Mouse (Mus musculus) mature B cell (primary cell): ENCODE results near the gene Nucb1.
"Not testable (repeated sequence)": the region's sequence is repeated elsewhere in the genome, so short reads cannot be mapped to it uniquely, and the experiment has no call there.

Source experiments
- in situ Hi-C: fragments of 300-500 bp; cut with MboI; formaldehyde crosslinking; loops from 2 replicates; pipeline ENCODE4 v1.14.3; 2019

Nucb1 gene

GRCm38 (mm10) chr7:45488293-45489204 lies 21.7 kb downstream of the Nucb1 start, which contains the start of gene Dhdh:
Gene Dhdh, minus strand, starts transcription at chr7:45488805.
- in situ Hi-C loops: no loop called here

- in situ Hi-C loops: no loop called here
Observed at GRCm38 (mm10) chr7:45487861-45488292, 22.3 kb downstream of the Nucb1 start.

GRCm38 (mm10) chr7:45486761-45487415 lies 23.3 kb downstream of the Nucb1 start, which contains the start of gene Gm45808:
Gene Gm45808, minus strand, starts transcription at chr7:45486811.
- in situ Hi-C loops: no loop called here

GRCm38 (mm10) chr7:45486158-45486557 lies 24.0 kb downstream of the Nucb1 start:
- in situ Hi-C loops: no loop called here

GRCm38 (mm10) chr7:45484985-45485384 lies 25.2 kb downstream of the Nucb1 start:
- in situ Hi-C loops: not testable (repeated sequence)

GRCm38 (mm10) chr7:45482166-45482565 lies 28.0 kb downstream of the Nucb1 start:
- in situ Hi-C loops: no loop called here

GRCm38 (mm10) chr7:45481374-45481927 lies 28.8 kb downstream of the Nucb1 start, which contains the start of gene Tulp2:
Gene Tulp2, plus strand, starts transcription at chr7:45481877.
- in situ Hi-C loops: no loop called here

GRCm38 (mm10) chr7:45480310-45480709 lies 29.9 kb downstream of the Nucb1 start:
- in situ Hi-C loops: not testable (repeated sequence)

GRCm38 (mm10) chr7:45478774-45479173 lies 31.4 kb downstream of the Nucb1 start:
- in situ Hi-C loops: no loop called here

- in situ Hi-C loops: no loop called here
Observed at GRCm38 (mm10) chr7:45477003-45477402, 33.2 kb downstream of the Nucb1 start.

- in situ Hi-C loops: no loop called here
Observed at GRCm38 (mm10) chr7:45476453-45476852, 33.8 kb downstream of the Nucb1 start.

GRCm38 (mm10) chr7:45475291-45475969 lies 34.8 kb downstream of the Nucb1 start:
- in situ Hi-C loops: no loop called here

- in situ Hi-C loops: no loop called here
Observed at GRCm38 (mm10) chr7:45470869-45471268, 39.3 kb downstream of the Nucb1 start.

GRCm38 (mm10) chr7:45467090-45467670 lies 43.0 kb downstream of the Nucb1 start:
- in situ Hi-C loops: no loop called here

GRCm38 (mm10) chr7:45466283-45467089 lies 43.7 kb downstream of the Nucb1 start, which contains the start of gene Bax:
Gene Bax, minus strand, starts transcription at chr7:45466898.
- in situ Hi-C loops: no loop called here

GRCm38 (mm10) chr7:45465549-45465948 lies 44.7 kb downstream of the Nucb1 start:
- in situ Hi-C loops: no loop called here

GRCm38 (mm10) chr7:45465112-45465511 lies 45.1 kb downstream of the Nucb1 start:
- in situ Hi-C loops: no loop called here

GRCm38 (mm10) chr7:45463987-45464778 lies 46.0 kb downstream of the Nucb1 start:
- in situ Hi-C loops: no loop called here

- in situ Hi-C loops: not testable (repeated sequence)
Observed at GRCm38 (mm10) chr7:45462868-45463267, 47.3 kb downstream of the Nucb1 start.

- in situ Hi-C loops: no loop called here
Observed at GRCm38 (mm10) chr7:45462325-45462724, 47.9 kb downstream of the Nucb1 start.
